24 mouse cellular contexts compared by ENCODE assay signal in the genomic region with DNA sequence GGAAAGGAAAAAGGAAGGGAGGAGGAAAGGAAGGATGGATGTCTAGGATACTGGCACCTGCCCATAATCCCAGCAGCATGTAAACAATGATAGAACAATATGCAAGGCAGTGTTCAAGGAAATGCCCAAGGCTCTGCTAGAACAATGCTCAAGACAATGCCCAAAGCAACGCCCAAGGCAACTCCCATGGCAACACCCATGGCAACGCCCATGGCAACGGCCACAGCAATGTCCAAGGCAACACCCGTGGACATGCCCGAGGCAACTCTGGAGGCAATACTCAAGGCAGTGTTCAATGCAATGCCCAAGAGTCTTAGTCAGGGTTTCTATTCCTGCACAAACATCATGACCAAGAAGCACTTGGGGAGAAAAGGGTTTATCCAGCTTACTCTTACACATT.
DNase-seq lines count a peak whose midpoint lies in the region; ATAC-seq and TF ChIP-seq lines count a peak whose summit lies in the region.
"Had no signal": no experiment of that assay in that cellular context is flagged by ENCODE, and none has a peak within 500 bp of the region (broad histone marks: within the 10 kb centered on the region; RNA-seq: fewer than 3 reads in every experiment).

No protein-coding gene starts in this region.

- no peak overlapping the region for H3K4me2 ChIP-seq in hindbrain, embryonic 13.5 days
- H3K4me2 ChIP-seq: embryonic facial prominence, embryonic 15.5 days; forebrain, embryonic 15.5 days; heart, embryonic 13.5 days; hindbrain, embryonic 12.5 days; intestine, embryonic 15.5 days had no signal

- H3K27ac ChIP-seq in ES-Bruce4 (ENCODE audit: insufficient read depth, low read length), result peak overlapping the region; percentile 45
- no peak overlapping the region for H3K27ac ChIP-seq in hindbrain, embryonic 13.5 days
- H3K27ac ChIP-seq: embryonic facial prominence, embryonic 15.5 days; forebrain, embryonic 10.5 days; forebrain, embryonic 15.5 days; heart, embryonic 13.5 days; hindbrain, embryonic 12.5 days; intestine, embryonic 15.5 days had no signal

- H3K9ac ChIP-seq in ES-Bruce4 (ENCODE audit: low read depth, poor library complexity, severe bottlenecking), result no peak overlapping the region
- no peak overlapping the region for H3K9ac ChIP-seq in hindbrain, embryonic 13.5 days
- H3K9ac ChIP-seq: embryonic facial prominence, embryonic 15.5 days; forebrain, embryonic 15.5 days; heart, embryonic 13.5 days; hindbrain, embryonic 12.5 days; intestine, embryonic 15.5 days had no signal

- no peak for TF ChIP-seq CTCF in ES-Bruce4 (IDR thresholded peaks at IDR 0.05; ENCODE audit: low read depth, low read length)

- no peaks in the 10 kb centered on the region for H3K9me3 ChIP-seq in ES-Bruce4 (replicated peaks; ENCODE audit: control insufficient read depth, insufficient read depth, low read length, poor library complexity, severe bottlenecking)
- no peaks in the 10 kb centered on the region for H3K9me3 ChIP-seq in hindbrain, embryonic 13.5 days
- H3K9me3 ChIP-seq: embryonic facial prominence, embryonic 15.5 days; forebrain, embryonic 15.5 days; G1E; heart, embryonic 13.5 days; hindbrain, embryonic 12.5 days; intestine, embryonic 15.5 days had no signal

- H3K4me1 ChIP-seq in ES-Bruce4 (ENCODE audit: control insufficient read depth, insufficient read depth, low read length), result no peaks in the 10 kb centered on the region
- no peaks in the 10 kb centered on the region for H3K4me1 ChIP-seq in hindbrain, embryonic 13.5 days (replicated peaks)
- H3K4me1 ChIP-seq: embryonic facial prominence, embryonic 15.5 days; forebrain, embryonic 10.5 days; forebrain, embryonic 15.5 days; hindbrain, embryonic 12.5 days had no signal

- no peak overlapping the region for H3K4me3 ChIP-seq in ES-Bruce4 (ENCODE audit: low read depth, low read length)
- H3K4me3 ChIP-seq in hindbrain, embryonic 13.5 days, result no peak overlapping the region
- H3K4me3 ChIP-seq: embryonic facial prominence, embryonic 15.5 days; erythroblast, embryonic 14.5 days; forebrain, embryonic 10.5 days; forebrain, embryonic 15.5 days; heart, embryonic 13.5 days; hindbrain, embryonic 12.5 days; intestine, embryonic 15.5 days had no signal

- no peak for TF ChIP-seq POLR2A in ES-Bruce4 (IDR thresholded peaks at IDR 0.05; ENCODE audit: insufficient read depth, low read length)

- 84% methylated on average over 5 of the region's 5 CpGs for WGBS in hindbrain, embryonic 13.5 days

- ATAC-seq in CD4-positive, CD25-positive, alpha-beta regulatory T cell, adult 4 months, result no peak
- no peak for ATAC-seq in hindbrain, embryonic 13.5 days (ENCODE audit: low FRiP score)
- ATAC-seq: forebrain, embryonic 15.5 days; intestine, embryonic 15.5 days had no signal

- peak; percentile 54; the same call in 1 of the 2 replicates for TF ChIP-seq EP300 in ES-Bruce4 (IDR thresholded peaks at IDR 0.05; ENCODE audit: insufficient read depth, low read depth, low read length)

- peak; percentile 1 for DNase-seq in lung, postnatal 10 days
- DNase-seq in lung, adult 18-20 months, result no peak
- peak; percentile 52 for DNase-seq in WW6 (ENCODE audit: low read depth, low spot score)
- no peak for DNase-seq in adrenal gland, postnatal 25 days
- DNase-seq: adrenal gland, adult 2 months; adrenal gland, postnatal 36 days; cerebellum, adult 11 months; cerebellum, adult 8-10 months; cerebellum, postnatal 14 days; embryo, embryonic 11 days; gastrocnemius, postnatal 36 days; heart, adult 11 months; heart, postnatal 4 days had no signal

- no peaks in the 10 kb centered on the region for H3K27me3 ChIP-seq in ES-Bruce4 (ENCODE audit: control insufficient read depth, insufficient read depth, low read length, poor library complexity, severe bottlenecking)
- H3K27me3 ChIP-seq in hindbrain, embryonic 13.5 days, result no peaks in the 10 kb centered on the region
- H3K27me3 ChIP-seq: embryonic facial prominence, embryonic 15.5 days; forebrain, embryonic 15.5 days; heart, embryonic 13.5 days; hindbrain, embryonic 12.5 days; intestine, embryonic 15.5 days had no signal

- H3K36me3 ChIP-seq in ES-Bruce4 (ENCODE audit: control insufficient read depth, insufficient read depth, low read length, poor library complexity, severe bottlenecking), result no peaks in the 10 kb centered on the region
- H3K36me3 ChIP-seq in hindbrain, embryonic 13.5 days, result no peaks in the 10 kb centered on the region
- H3K36me3 ChIP-seq: embryonic facial prominence, embryonic 15.5 days; forebrain, embryonic 10.5 days; forebrain, embryonic 15.5 days; G1E; heart, embryonic 13.5 days; hindbrain, embryonic 12.5 days; intestine, embryonic 15.5 days had no signal

Comparison
In these comparisons a context has a peak if more than half of its experiments do, and no peak if none do; other contexts are left out.
1. DNase-seq: peak in lung, postnatal 10 days (single experiment) and WW6 (single experiment); none in lung, adult 18-20 months (0 of 2) and adrenal gland, postnatal 25 days (single experiment).